Mouse (Mus musculus) lung, adult 2 months (tissue): ENCODE measurements around the gene Cdk18.

Experiments
- CTCF ChIP-seq: fragments of 200-500 bp; IDR thresholded peaks from 2 replicates; pipeline ENCODE4 v1.5.1; 2011; ENCODE audit warnings: mild to moderate bottlenecking, low read length, control low read depth; ENCODE audit not compliant: insufficient read depth
- POLR2A ChIP-seq: fragments of 200-500 bp; IDR thresholded peaks from 2 replicates; pipeline ENCODE4 v1.6.1; 2011; ENCODE audit warnings: low read depth, mild to moderate bottlenecking, control low read depth, low read length, borderline replicate concordance; ENCODE audit errors: extremely low read depth

GRCm38 (mm10) chr1:132140171-132140570 is 687 bp upstream of the Cdk18 start:
- TF ChIP-seq CTCF (peak; percentile 57), POLR2A (no peak)
